Mouse (Mus musculus) forebrain, embryonic 15.5 days (tissue): ENCODE results near the gene F2rl2. TPM values are rescaled to one million over a fixed set of nuclear protein-coding genes. Genes with fewer than 3 reads are reported as not detected.

Experiments used
- ATAC-seq: fragments of 200-750 bp; cut with Nextera tagmentation; replicated peaks from 2 replicates; pipeline ENCODE4 v1.8.0; 2017; ENCODE audit warnings: mild to moderate bottlenecking, moderate TSS enrichment, moderate library complexity
- H3K27ac ChIP-seq: fragments of 300-500 bp; sonication (generic); replicated peaks from 2 replicates; pipeline ENCODE4 v1.5.1; 2015; ENCODE audit warnings: mild to moderate bottlenecking, inconsistent platforms
- H3K27me3 ChIP-seq: fragments of 300-500 bp; sonication (generic); 2 replicates; pipeline ENCODE4 v1.6.1; 2015; ENCODE audit warnings: inconsistent platforms
- H3K36me3 ChIP-seq: fragments of 300-500 bp; sonication (generic); 2 replicates; pipeline ENCODE4 v1.6.1; 2015; ENCODE audit warnings: mild to moderate bottlenecking, inconsistent platforms
- H3K4me1 ChIP-seq: fragments of 300-500 bp; sonication (generic); 2 replicates; pipeline ENCODE4 v1.6.1; 2015; ENCODE audit warnings: inconsistent platforms
- H3K4me2 ChIP-seq: fragments of 300-500 bp; sonication (generic); replicated peaks from 2 replicates; pipeline ENCODE4 v1.6.1; 2015; ENCODE audit warnings: mild to moderate bottlenecking, inconsistent platforms
- H3K4me3 ChIP-seq: fragments of 300-500 bp; sonication (generic); 2 replicates; pipeline ENCODE4 v1.5.1; 2015; ENCODE audit warnings: mild to moderate bottlenecking, inconsistent platforms
- H3K9ac ChIP-seq: fragments of 300-500 bp; sonication (generic); replicated peaks from 2 replicates; pipeline ENCODE4 v1.6.1; 2015; ENCODE audit warnings: mild to moderate bottlenecking, inconsistent platforms
- H3K9me3 ChIP-seq: fragments of 300-500 bp; sonication (generic); 2 replicates; pipeline ENCODE4 v1.6.1; 2016; ENCODE audit warnings: inconsistent platforms
- WGBS: fragments of 180-500 bp; shearing (Covaris S2); methylation state at CpG from one replicate; pipeline ENCODE4 v1.1.7; 2015; ENCODE audit warnings: mixed read lengths; 5-methylcytosine and 5-hydroxymethylcytosine counted together
- polyA plus RNA-seq: library from polyadenylated mRNA; unstranded; fragments of >200 nt; fragmentation: Nextera tagmentation; extraction: Ambion mirVana; gene quantifications from 2 replicates; pipeline ENCODE4 v1.2.1, GENCODE M21; 2015

The F2rl2 gene
- polyA plus RNA-seq, 1 experiment from 2014 or later, result 0.32 TPM

DNA sequence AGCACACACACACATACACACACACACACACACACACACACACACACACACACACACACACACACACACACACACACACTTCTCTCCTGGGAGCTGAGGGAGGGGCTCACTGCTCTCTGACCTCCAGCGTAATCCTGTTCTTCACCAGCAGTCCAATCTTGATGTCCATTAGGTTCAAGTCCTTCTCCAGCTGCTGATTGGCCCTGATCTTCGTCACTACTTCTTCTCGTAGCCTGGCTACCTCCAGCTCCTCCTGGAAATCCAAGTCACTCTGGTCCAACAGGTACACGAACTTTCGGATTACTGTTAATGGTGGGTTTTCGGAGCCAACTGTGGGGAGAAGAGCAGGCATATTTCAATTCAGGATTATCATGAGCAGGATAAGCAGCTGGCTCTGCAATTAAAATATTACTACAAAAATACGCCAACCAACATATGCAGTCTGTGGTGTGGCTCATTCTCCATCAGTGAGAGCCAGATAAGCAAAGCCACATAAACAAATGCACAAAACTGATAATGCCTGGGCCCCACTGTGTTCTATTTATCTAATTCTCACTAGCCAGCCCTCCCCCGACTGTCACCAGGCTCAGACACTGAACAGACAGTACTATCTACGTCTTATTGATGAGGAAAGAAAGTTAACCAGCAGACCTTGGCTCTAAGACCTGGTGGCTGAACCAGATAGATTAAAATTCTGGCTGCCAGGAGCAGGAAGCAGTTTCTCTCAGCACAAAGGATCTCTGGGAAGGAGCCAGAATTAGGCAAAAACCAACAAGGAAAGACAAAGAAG lies 25.4 kb upstream of the F2rl2 start:
- WGBS, result 85% methylated on average over 9 of the region's 9 CpGs
- Histone ChIP-seq H3K9ac (no peak overlapping the region), H3K4me2 (no peak overlapping the region), H3K36me3 (no peaks in the 10 kb centered on the region), H3K9me3 (no peaks in the 10 kb centered on the region), H3K27me3 (no peaks in the 10 kb centered on the region), H3K4me3 (no peak overlapping the region), H3K27ac (no peak overlapping the region), H3K4me1 (no peaks in the 10 kb centered on the region; the same call in none of the 2 replicates)
- ATAC-seq, result no peak

DNA sequence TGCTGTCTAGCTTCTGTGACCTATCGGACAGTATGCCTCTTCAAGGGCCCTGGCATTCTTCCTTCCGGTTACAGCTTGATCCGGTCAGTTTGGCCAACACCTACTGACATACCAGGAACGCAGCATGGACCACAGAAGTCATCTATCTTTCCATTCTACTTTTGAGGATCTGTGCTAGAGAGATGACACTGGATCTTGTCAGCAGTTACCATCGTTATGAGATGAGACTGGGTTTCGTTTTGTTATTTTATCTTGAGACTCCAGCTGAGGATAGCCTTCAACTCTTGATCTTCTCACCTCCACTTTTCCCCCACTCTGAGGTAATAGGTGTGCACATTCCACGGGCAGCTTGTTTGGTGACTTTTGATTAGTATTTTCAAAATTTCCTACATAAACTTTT lies 24.3 kb upstream of the F2rl2 start:
- H3K36me3 ChIP-seq, result no peaks in the 10 kb centered on the region
- ATAC-seq, result no peak
- H3K4me1 ChIP-seq, result no peaks in the 10 kb centered on the region
- H3K4me3 ChIP-seq, result no peak overlapping the region
- no peak overlapping the region for H3K9ac ChIP-seq
- no peak overlapping the region for H3K4me2 ChIP-seq
- H3K27ac ChIP-seq, result no peak overlapping the region
- H3K9me3 ChIP-seq, result no peaks in the 10 kb centered on the region
- no peaks in the 10 kb centered on the region for H3K27me3 ChIP-seq
- 95% methylated on average over 7 of the region's 7 CpGs for WGBS

DNA sequence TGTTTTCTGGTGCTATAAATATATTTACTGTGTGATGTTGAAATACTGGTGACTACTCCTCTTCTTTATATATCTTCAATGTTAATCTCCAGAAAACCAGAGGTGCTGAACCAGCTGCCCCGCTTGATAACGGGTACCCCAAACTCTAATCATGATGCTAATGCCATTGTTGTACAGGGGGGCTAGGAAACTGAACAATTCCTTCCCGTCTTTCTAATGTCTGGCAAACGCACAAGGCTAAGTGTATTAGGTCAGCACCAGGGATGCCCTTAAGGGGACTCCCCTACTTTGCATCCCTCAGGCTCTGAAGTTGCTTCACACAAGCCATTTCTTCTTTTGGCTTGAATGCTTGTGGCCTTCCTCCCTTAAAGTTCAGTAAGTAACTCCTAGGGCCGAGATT lies 17.6 kb upstream of the F2rl2 start:
- Histone ChIP-seq H3K36me3 (no peaks in the 10 kb centered on the region), H3K4me1 (no peaks in the 10 kb centered on the region), H3K4me2 (no peak overlapping the region), H3K27ac (no peak overlapping the region), H3K4me3 (no peak overlapping the region), H3K27me3 (no peaks in the 10 kb centered on the region), H3K9me3 (no peaks in the 10 kb centered on the region), H3K9ac (no peak overlapping the region)
- WGBS, result 86% methylated on average over 5 of the region's 5 CpGs
- no peak for ATAC-seq

DNA sequence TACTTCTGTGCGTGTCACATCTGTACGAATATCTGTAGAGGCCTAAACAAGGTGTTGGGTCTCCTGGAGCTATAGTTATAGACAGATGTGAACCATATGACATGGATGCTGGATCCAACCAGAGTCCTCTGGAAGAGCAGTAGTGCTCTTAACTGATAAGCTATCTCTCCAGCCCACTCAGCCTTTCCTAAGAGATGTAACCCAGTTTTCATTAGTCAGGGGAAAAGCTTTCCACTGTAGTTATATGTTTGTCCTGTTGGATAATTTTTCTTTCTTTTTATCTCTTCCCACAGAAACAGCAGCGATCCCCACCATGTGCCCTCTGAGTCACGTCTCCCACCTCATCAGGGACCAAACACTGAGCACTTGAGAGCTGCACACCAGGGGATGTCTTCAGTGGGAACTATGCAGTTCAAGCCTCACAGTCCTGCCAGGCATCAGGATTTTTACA lies 17.1 kb upstream of the F2rl2 start:
- Histone ChIP-seq H3K9ac (no peak overlapping the region), H3K4me3 (no peak overlapping the region), H3K36me3 (no peaks in the 10 kb centered on the region), H3K27ac (no peak overlapping the region), H3K27me3 (no peaks in the 10 kb centered on the region), H3K9me3 (no peaks in the 10 kb centered on the region), H3K4me2 (no peak overlapping the region), H3K4me1 (no peaks in the 10 kb centered on the region)
- ATAC-seq, result no peak
- WGBS, result 96% methylated on average over 4 of the region's 4 CpGs

DNA sequence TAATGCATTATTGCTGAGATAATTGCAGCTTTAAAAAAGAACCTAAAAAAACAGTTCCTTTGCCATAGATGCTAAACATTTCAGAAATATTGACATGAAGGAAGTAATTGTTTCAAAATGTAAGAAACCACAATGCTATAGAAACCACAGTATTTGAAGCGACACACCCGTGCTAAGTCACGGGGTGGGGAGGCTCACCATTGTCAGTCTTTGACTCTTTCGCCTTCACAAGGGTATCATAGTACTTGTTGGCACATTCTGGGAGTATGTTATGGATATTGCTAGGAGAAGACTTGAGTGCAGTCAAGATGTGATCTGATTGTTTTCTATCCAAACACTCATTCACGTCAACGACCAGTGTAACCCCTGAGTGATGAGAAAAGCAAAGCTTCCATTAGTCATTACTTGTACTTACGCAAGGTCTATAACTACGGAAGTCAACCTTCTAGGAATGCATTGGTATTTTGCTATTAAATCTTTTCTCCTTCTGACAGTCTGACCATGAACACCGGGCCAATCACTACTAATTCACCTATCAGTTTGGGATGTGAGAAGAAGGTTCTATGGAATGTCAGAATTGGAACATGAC lies 11.9 kb upstream of the F2rl2 start:
- Histone ChIP-seq H3K27ac (no peak overlapping the region), H3K4me3 (no peak overlapping the region), H3K9ac (no peak overlapping the region), H3K9me3 (no peaks in the 10 kb centered on the region), H3K4me2 (no peak overlapping the region), H3K27me3 (no peaks in the 10 kb centered on the region), H3K4me1 (no peaks in the 10 kb centered on the region), H3K36me3 (no peaks in the 10 kb centered on the region)
- ATAC-seq, result no peak
- 97% methylated on average over 9 of the region's 9 CpGs for WGBS

DNA sequence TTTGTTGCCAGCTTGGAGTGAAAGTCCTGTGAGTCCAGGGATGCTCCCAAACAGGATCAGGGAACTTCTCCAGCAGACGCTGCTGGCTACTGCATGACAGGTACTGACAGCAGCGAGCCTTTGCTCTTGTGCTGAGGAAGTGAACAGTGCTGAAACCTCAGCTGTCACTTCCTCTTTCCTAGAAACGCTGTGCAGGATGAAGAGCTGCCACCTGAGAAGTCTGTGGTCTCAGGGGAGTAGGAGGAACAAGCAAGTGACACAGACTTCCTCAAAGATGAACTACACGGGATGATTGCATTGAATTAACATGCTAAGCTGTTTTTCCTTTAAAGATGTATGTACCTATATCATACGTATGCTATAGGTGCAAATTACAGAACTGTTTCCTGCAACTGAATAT lies 10.9 kb upstream of the F2rl2 start:
- Histone ChIP-seq H3K4me3 (no peak overlapping the region), H3K4me1 (no peaks in the 10 kb centered on the region), H3K27me3 (no peaks in the 10 kb centered on the region), H3K9me3 (no peaks in the 10 kb centered on the region), H3K4me2 (no peak overlapping the region), H3K36me3 (no peaks in the 10 kb centered on the region), H3K27ac (no peak overlapping the region), H3K9ac (no peak overlapping the region)
- no peak for ATAC-seq
- 92% methylated on average over 5 of the region's 5 CpGs for WGBS

DNA sequence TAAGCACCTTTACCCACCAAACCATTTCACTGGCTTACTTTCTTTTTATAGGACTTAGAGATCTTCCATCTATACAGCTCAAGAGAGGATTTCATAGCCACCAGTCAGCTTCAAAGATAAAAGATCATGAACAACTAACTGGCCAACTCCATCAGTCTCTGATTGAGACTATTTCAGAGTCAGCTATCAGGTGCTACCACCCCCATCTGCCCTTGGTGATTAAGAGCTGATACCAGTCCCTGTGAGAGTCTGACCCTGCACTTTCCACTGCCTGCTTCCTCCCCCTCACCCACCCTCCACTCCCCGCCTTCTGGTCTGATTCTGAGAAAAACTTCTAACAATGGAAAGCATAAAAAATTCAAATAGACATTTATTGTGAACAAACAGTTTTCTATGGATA lies 8.1 kb upstream of the F2rl2 start:
- no peak for ATAC-seq
- Histone ChIP-seq H3K4me2 (no peak overlapping the region), H3K27me3 (no peaks in the 10 kb centered on the region), H3K4me3 (no peak overlapping the region), H3K9ac (no peak overlapping the region), H3K4me1 (no peaks in the 10 kb centered on the region), H3K9me3 (no peaks in the 10 kb centered on the region), H3K27ac (no peak overlapping the region), H3K36me3 (no peaks in the 10 kb centered on the region)
- 91% methylated on average over 1 of the region's 1 CpGs for WGBS

DNA sequence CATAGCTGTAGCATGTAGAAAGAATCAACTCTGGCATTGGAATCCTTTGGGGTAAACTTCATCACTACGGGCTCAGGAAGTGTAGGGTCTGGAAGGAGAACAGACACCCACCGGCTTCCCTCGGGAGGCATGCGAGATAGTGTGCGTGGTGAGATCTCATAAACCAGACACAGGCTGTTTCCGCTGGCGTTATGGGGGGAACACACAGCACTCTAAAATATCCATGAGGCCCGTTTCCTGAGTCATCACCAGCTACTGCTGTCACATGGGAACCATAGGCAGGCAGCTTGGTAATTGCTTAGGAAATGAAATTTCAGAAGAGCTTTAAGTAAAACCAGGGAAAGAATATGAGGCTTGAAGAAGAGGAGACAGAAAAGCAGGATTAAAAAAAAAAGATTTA lies 4.5 kb upstream of the F2rl2 start:
- ATAC-seq, result no peak
- Histone ChIP-seq H3K4me1 (peaks cover 6% of the 10 kb centered on the region; the same call in 1 of the 2 replicates), H3K36me3 (no peaks in the 10 kb centered on the region), H3K4me2 (no peak overlapping the region), H3K9ac (no peak overlapping the region), H3K27ac (no peak overlapping the region), H3K27me3 (no peaks in the 10 kb centered on the region), H3K4me3 (no peak overlapping the region), H3K9me3 (no peaks in the 10 kb centered on the region)
- 95% methylated on average over 8 of the region's 8 CpGs for WGBS

DNA sequence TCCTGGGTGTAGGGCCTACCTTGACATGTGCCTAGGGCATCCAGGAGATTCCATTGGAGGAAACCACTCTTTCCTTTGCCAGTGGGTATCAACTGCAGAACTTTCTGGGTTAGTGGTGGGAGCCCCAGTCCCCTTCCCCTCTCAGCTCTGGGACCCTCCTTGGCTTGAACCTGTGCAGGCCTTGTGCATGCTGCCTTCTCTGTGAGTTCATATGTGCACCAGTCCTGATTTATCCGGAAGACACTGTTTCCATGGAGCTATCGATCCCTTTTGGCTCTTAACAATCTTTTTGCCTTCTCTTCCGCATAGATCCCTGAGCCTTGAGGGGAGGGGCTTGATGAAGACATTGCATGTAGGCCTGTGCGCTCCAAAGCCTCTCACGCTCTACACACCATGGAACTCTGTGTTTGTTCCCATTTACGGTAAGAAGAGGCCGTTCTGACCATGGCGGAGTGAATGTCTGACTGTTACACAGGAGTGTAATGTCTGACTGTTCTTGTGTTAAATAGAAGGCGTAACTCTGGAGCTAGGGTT lies 466 bp upstream of the F2rl2 start:
- H3K4me3 ChIP-seq, result no peak overlapping the region

DNA sequence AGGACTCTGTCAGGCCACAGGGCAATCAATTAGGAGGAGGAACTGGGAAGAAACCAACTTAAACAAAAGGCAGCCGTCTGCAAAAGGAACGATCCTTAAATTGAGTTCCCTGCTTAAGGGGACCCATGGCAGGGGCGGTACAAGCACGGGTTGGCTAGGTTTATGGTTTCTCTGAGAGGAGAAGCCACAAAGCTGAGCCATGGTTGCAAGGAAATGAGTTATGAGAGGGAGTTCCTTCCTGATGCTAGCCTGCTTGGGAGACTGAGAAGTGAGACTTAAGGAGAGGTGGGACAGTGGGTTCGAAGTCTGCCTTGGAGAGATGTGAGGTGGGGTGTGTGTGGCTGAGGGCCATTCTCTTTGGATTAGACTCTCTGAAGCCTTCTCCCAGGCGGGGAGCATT lies 1.2 kb downstream of the F2rl2 start:
- ATAC-seq, result no peak
- Histone ChIP-seq H3K4me3 (no peak overlapping the region), H3K9me3 (no peaks in the 10 kb centered on the region), H3K36me3 (no peaks in the 10 kb centered on the region), H3K4me1 (peaks cover 6% of the 10 kb centered on the region; the same call in 1 of the 2 replicates), H3K27me3 (no peaks in the 10 kb centered on the region), H3K4me2 (no peak overlapping the region), H3K9ac (no peak overlapping the region), H3K27ac (no peak overlapping the region)
- WGBS, result 23% methylated on average over 6 of the region's 6 CpGs

More for the DNA sequence above, 466 bp upstream of the F2rl2 start:
- Histone ChIP-seq H3K4me1 (peaks cover 6% of the 10 kb centered on the region; the same call in 1 of the 2 replicates), H3K36me3 (no peaks in the 10 kb centered on the region), H3K27ac (no peak overlapping the region), H3K4me2 (no peak overlapping the region), H3K9me3 (no peaks in the 10 kb centered on the region), H3K9ac (no peak overlapping the region), H3K27me3 (no peaks in the 10 kb centered on the region)
- peak; percentile 64 for ATAC-seq
- WGBS, result 53% methylated on average over 9 of the region's 9 CpGs

DNA sequence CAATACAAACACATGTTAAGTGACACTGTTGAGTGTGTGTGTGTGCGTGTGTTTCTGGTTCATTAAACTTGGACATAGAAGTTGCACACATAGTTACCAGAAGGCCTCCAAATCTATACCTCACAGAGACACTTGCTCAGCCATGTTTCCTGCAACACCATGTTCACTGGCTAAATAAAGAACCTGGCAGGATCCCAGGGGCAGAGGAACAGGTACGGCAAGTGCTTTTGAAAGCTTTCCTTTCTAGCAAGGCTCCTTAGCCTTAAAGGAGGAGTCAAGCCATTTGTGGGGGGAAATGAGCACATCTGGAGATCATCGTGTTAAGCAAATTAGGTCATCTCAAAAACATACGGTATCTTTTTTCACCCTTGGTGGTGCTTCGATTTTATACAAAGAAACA lies 6.7 kb downstream of the F2rl2 start:
- 80% methylated on average over 5 of the region's 5 CpGs for WGBS
- H3K4me3 ChIP-seq, result no peak overlapping the region

DNA sequence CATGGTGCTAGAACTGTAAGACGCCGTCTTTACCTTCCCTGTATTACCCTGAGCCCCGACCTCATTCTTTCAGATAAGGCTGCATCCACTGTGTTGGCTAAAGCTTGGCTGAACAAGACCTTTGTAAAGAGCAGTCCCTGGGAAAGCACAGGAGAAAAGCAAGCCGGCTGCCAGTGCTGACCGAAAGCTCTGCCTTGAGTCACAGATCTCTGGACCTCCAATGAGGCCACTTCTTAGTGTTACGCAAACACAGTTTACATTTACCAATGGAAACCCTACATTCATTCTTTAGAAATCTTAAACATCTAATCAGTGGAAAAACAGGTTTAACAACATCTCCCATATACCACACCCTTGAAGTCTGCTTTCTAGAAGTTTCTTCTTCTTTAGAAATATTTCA lies 8.9 kb downstream of the F2rl2 start:
- no peak for ATAC-seq
- Histone ChIP-seq H3K9ac (no peak overlapping the region), H3K27me3 (no peaks in the 10 kb centered on the region), H3K4me2 (no peak overlapping the region), H3K9me3 (no peaks in the 10 kb centered on the region), H3K27ac (no peak overlapping the region), H3K36me3 (no peaks in the 10 kb centered on the region), H3K4me3 (no peak overlapping the region), H3K4me1 (no peaks in the 10 kb centered on the region)
- 97% methylated on average over 6 of the region's 6 CpGs for WGBS

More for the DNA sequence above, 6.7 kb downstream of the F2rl2 start:
- Histone ChIP-seq H3K36me3 (no peaks in the 10 kb centered on the region), H3K4me1 (no peaks in the 10 kb centered on the region), H3K27ac (no peak overlapping the region), H3K9me3 (no peaks in the 10 kb centered on the region), H3K4me2 (no peak overlapping the region), H3K27me3 (no peaks in the 10 kb centered on the region), H3K9ac (no peak overlapping the region)
- no peak for ATAC-seq
